Mouse (Mus musculus) spleen, adult 2 months (tissue): ENCODE measurements around the gene Vps54.

ENCODE experiments used
- CTCF ChIP-seq: fragments of 200-500 bp; IDR thresholded peaks from 2 replicates; pipeline ENCODE4 v1.5.1; 2011; ENCODE audit warnings: mild to moderate bottlenecking, inconsistent platforms; ENCODE audit not compliant: insufficient read depth, insufficient read length, insufficient replicate concordance; ENCODE audit errors: extremely low read depth
- POLR2A ChIP-seq: fragments of 200-500 bp; IDR thresholded peaks from 2 replicates; pipeline ENCODE4 v1.6.1; 2011; ENCODE audit warnings: low read depth, low read length, inconsistent platforms

DNA sequence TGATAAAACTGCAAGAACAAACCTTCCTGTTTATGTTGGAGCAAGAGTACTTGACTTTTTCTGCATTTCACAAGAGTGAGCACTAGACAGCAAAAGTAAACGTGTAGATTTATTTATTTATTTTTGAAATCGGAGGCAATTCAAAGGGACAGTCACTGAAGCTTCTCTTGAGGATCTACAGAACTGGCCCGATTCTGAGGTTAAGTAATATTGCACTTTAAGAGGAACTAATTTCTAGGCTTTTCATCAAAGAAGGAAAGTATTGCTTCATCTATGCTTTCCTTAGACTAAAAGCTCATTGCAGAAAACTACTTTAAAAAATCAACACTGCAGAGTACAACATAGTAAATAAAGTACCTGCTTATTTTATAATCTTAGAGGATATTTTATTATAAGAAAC, 82.5 kb downstream of the Vps54 start:
- TF ChIP-seq POLR2A (no peak), CTCF (no peak)
